Mouse (Mus musculus) kidney, adult 2 months (tissue): ENCODE measurements around the gene Calhm5. TPM values are rescaled to one million over a fixed set of nuclear protein-coding genes. Genes with fewer than 3 reads are reported as not detected.

Source experiments
- DNase-seq: peaks from one replicate; pipeline ENCODE4 v3.0.0; 2021
- H3K27ac ChIP-seq: fragments of 200-500 bp; 2 replicates; pipeline ENCODE4 v1.5.1; 2012; ENCODE audit warnings: low read depth, low read length, control low read depth, inconsistent platforms; ENCODE audit not compliant: insufficient read depth
- H3K27me3 ChIP-seq: fragments of 200-500 bp; replicated peaks from 2 replicates; pipeline ENCODE4 v1.6.1; 2012; ENCODE audit warnings: mild to moderate bottlenecking, moderate library complexity, low read length, inconsistent platforms; ENCODE audit not compliant: control insufficient read depth, insufficient read depth
- H3K36me3 ChIP-seq: fragments of 200-500 bp; 2 replicates; pipeline ENCODE4 v1.6.1; 2012; ENCODE audit warnings: mild to moderate bottlenecking, moderate library complexity, low read length, inconsistent platforms; ENCODE audit not compliant: control insufficient read depth, insufficient read depth
- H3K4me1 ChIP-seq: fragments of 200-500 bp; 2 replicates; pipeline ENCODE4 v1.6.1; 2011; ENCODE audit warnings: low read length; ENCODE audit not compliant: control insufficient read depth, insufficient read depth
- H3K4me3 ChIP-seq: fragments of 200-500 bp; 2 replicates; pipeline ENCODE4 v1.5.1; 2011; ENCODE audit warnings: mild to moderate bottlenecking, low read depth, low read length, control low read depth; ENCODE audit not compliant: insufficient read depth
- CTCF ChIP-seq: fragments of 200-500 bp; conservative IDR thresholded peaks from 2 replicates; pipeline ENCODE4 v1.5.1; 2011; ENCODE audit warnings: low read depth, mild to moderate bottlenecking, control low read depth, low read length, moderate library complexity, mixed read lengths; ENCODE audit not compliant: insufficient read depth, insufficient read length
- POLR2A ChIP-seq: fragments of 200-500 bp; IDR thresholded peaks from one replicate; pipeline ENCODE4 v1.6.1; 2011; ENCODE audit warnings: low read depth, low read length, control low read depth
- WGBS: fragments of 180-500 bp; shearing (Covaris S2); methylation state at CpG from one replicate; pipeline ENCODE4 v1.1.7; 2018; 5-methylcytosine and 5-hydroxymethylcytosine counted together
- polyA plus RNA-seq: library from polyadenylated mRNA; depleted of rRNA; stranded (reverse); fragments of >200 nt; gene quantifications from 2 replicates; pipeline ENCODE4 v1.2.3, GENCODE M21; 2012

Gene Calhm5
- polyA plus RNA-seq, 1 experiment, result 0.25 TPM

DNA sequence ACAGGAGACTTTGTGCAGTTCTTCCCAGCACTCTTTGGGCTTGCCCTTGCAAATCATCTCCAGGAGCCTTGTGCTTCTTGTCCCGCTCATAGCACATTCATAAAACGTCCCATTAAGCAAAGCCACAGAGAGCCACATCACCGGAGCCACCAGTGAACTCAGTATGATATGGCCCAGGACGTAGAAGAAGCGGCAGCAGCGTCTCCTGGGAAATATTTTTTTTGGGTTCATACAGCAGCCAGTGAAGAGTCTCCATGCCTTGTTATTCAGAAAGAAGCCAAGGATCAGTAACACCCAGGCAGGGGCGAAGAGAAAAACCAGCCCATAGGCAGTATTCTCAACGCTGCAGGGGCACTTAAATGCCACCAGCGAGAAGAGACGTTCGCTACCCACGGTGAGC is 355 bp downstream of the Calhm5 start:
- DNase-seq, result no peak
- TF ChIP-seq CTCF (no peak), POLR2A (no peak)
- 51% methylated on average over 12 of the region's 12 CpGs for WGBS
- H3K27me3 ChIP-seq, result no peaks in the 10 kb centered on the region; the same call in 1 of the 2 replicates
- H3K36me3 ChIP-seq, result no peaks in the 10 kb centered on the region
- no peaks in the 10 kb centered on the region for H3K4me1 ChIP-seq
- H3K4me3 ChIP-seq, result peak overlapping the region; percentile 16; the same call in 1 of the 2 replicates
- no peak overlapping the region for H3K27ac ChIP-seq

DNA sequence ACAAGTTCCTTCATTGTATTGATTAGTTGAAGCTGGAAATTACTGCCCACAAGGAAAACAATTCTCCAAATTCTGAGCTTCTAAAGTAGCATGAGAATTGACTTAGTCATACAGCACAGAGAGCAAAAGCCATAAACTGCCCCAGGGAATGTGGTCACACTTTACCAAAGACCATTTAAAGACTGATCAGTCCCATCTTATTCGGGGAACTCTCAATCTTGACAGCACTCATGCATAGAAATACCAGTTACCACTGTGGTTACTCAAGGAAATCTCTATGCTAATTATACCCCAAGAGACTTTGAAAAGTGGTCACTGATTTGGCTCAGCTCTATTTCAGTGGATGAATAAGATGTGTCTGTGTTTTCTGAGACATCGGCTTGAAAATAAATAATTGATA is 1.2 kb downstream of the Calhm5 start:
- H3K4me1 ChIP-seq, result no peaks in the 10 kb centered on the region
- no peak for DNase-seq
- H3K27me3 ChIP-seq, result no peaks in the 10 kb centered on the region; the same call in 1 of the 2 replicates
- no peak overlapping the region for H3K4me3 ChIP-seq
- H3K36me3 ChIP-seq, result no peaks in the 10 kb centered on the region
- TF ChIP-seq POLR2A, result no peak
- TF ChIP-seq CTCF, result no peak
- 45% methylated on average over 2 of the region's 2 CpGs for WGBS
- H3K27ac ChIP-seq, result no peak overlapping the region

DNA sequence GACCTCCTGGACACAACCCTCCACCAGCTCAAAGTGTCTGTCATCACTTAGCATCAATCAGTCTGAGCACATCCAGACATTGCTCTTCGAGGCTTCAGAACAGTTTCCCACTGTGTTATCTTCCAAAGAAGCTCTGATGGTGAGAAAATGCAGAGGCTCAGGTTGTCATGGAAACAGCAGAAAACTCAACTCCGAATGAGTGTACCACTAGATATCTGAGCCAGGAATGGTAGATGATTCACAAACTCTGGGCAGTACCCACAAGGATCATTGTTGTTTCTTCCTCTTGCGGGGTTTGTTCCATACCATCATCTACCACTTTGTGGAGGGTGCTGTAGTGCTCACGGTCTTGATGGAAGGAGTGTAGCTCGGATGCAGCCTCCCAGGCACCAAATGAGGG is 4.4 kb downstream of the Calhm5 start:
- Histone ChIP-seq H3K4me3 (no peak overlapping the region), H3K36me3 (no peaks in the 10 kb centered on the region), H3K27me3 (no peaks in the 10 kb centered on the region; the same call in 1 of the 2 replicates), H3K27ac (no peak overlapping the region), H3K4me1 (no peaks in the 10 kb centered on the region)
- WGBS, result 75% methylated on average over 5 of the region's 5 CpGs
- no peak for DNase-seq
- TF ChIP-seq POLR2A, result no peak
- no peak for TF ChIP-seq CTCF

DNA sequence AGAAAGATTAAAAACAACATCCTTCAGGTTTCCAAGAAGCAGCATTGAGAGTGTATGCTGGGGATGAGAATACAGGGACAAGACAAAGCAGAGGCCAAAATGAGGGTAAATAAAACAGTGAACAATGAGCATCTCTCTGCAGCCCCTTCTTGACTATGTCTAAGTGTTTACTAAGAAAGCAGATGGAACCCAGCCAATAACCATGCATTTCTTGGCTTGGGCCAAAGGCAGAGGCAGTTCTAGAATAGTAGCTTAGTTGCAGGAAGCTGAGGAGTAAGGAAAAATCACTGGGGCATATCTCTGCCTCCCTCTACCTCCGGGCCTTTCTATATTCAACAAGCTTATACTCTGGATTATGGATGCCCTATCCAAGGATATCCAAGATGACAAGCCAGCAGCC is 5.8 kb downstream of the Calhm5 start:
- Histone ChIP-seq H3K36me3 (no peaks in the 10 kb centered on the region), H3K27me3 (no peaks in the 10 kb centered on the region; the same call in 1 of the 2 replicates), H3K4me3 (no peak overlapping the region), H3K4me1 (no peaks in the 10 kb centered on the region), H3K27ac (no peak overlapping the region)
- no peak for DNase-seq
- TF ChIP-seq CTCF, result no peak
- WGBS, result 41% methylated on average over 1 of the region's 1 CpGs

DNA sequence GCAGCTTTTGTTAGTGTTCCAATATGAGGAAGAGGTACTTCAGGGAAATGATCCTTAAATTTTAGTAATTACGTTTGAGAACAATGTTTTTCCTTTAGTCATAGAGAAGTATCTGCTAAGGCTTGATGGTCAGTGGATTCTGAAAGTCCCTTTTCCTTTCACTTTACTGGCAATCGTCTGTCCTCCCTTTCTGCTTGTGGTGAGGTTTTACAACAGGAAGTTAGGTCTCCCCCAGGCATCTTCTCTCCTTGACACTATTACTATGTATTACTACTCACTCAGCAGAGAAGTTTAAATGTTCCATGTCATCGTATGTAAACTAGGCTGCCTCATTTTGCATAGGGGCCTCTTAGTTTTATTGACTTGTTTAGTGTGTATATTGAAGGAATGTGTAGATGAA is 6.8 kb downstream of the Calhm5 start:
- H3K4me3 ChIP-seq, result no peak overlapping the region
- no peak for TF ChIP-seq CTCF
- H3K4me1 ChIP-seq, result no peaks in the 10 kb centered on the region
- DNase-seq, result no peak
- no peaks in the 10 kb centered on the region for H3K36me3 ChIP-seq
- WGBS, result 52% methylated on average over 3 of the region's 3 CpGs
- H3K27ac ChIP-seq, result no peak overlapping the region; the same call in 1 of the 2 replicates
- H3K27me3 ChIP-seq, result no peaks in the 10 kb centered on the region; the same call in 1 of the 2 replicates

DNA sequence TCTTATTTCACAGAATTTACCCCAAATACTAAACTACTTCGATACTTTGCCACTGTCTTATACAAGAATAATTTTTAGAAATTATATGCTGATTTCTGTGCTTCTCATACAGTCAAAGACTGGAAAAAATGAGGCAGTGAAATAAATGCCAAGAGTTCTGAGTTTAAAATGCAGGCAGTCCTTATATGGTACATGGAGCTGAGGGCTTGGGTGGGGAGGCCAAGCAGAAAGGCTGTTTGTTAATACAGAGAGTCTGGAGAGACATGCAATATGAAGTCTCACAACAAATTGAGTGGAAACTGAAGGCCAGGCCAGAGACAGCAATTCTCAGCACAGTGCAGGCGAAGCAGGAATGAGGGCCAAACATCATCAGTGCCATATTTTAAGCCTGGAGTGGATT is 7.8 kb downstream of the Calhm5 start:
- H3K4me1 ChIP-seq, result no peaks in the 10 kb centered on the region
- H3K27me3 ChIP-seq, result no peaks in the 10 kb centered on the region; the same call in 1 of the 2 replicates
- H3K4me3 ChIP-seq, result no peak overlapping the region
- no peak for DNase-seq
- no peak overlapping the region for H3K27ac ChIP-seq
- 89% methylated on average over 2 of the region's 2 CpGs for WGBS
- no peaks in the 10 kb centered on the region for H3K36me3 ChIP-seq
- TF ChIP-seq CTCF (no peak), POLR2A (no peak)

DNA sequence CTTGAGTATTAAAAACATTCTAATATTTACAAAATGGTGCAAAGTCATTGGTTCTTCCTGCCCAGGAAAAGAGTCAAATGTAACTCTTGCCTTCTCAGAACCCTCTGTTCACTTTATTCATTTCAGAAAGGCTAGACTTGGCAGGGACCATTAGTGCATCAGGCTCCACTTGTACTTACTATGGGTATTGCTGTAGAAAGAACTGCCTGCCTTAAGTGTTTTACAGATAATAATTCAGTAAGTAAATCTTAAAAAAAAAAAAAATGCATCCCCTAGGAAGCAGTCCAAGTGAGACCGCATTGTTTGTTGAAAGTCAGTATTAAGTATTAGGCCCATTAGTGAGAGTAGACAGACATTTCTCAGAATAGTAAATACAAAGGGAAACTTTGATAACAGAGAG is 9.8 kb downstream of the Calhm5 start:
- 76% methylated on average over 1 of the region's 1 CpGs for WGBS
- Histone ChIP-seq H3K27ac (no peak overlapping the region), H3K36me3 (no peaks in the 10 kb centered on the region), H3K27me3 (no peaks in the 10 kb centered on the region), H3K4me1 (no peaks in the 10 kb centered on the region), H3K4me3 (no peak overlapping the region)
- no peak for TF ChIP-seq POLR2A
- no peak for TF ChIP-seq CTCF
- DNase-seq, result no peak
